23 mouse cellular contexts compared by ENCODE assay signal in genomic region chr3:119763772-119764171, GRCm38 (mm10). TPM values are rescaled to one million over a fixed set of nuclear protein-coding genes. Genes with fewer than 3 reads are reported as not detected.
A peak's percentile ranks its signal among the peaks of the same experiment; 100 is the strongest.
DNase-seq lines count a peak whose midpoint lies in the region; ATAC-seq and TF ChIP-seq lines count a peak whose summit lies in the region.
"Had no signal": no experiment of that assay in that cellular context is flagged by ENCODE, and none has a peak within 500 bp of the region (broad histone marks: within the 10 kb centered on the region; RNA-seq: fewer than 3 reads in every experiment).

No protein-coding gene starts in this region.

- H3K79me2 ChIP-seq in MEL (ENCODE audit: control insufficient read depth, insufficient read depth, low read length, poor library complexity) = peaks cover 28% of the 10 kb centered on the region

- intact Hi-C loops in left cerebral cortex, adult 2 months (cut with DNase I) = no loop called here

- ATAC-seq in common myeloid progenitor, adult 5-6 weeks (replicated peaks; ENCODE audit: low read depth, poor library complexity, severe bottlenecking) = peak; percentile 39; the same call in 1 of the 2 replicates
- ATAC-seq in megakaryocyte-erythroid progenitor cell, adult 5-6 weeks (replicated peaks; ENCODE audit: low FRiP score, low TSS enrichment, poor library complexity, severe bottlenecking) = peak; percentile 60; the same call in 1 of the 2 replicates
- ATAC-seq: activated CD4-positive, CD25-positive, alpha-beta regulatory T cell, adult 4 months; CD4-positive, CD25-positive, alpha-beta regulatory T cell, adult 4 months; forebrain, embryonic 13.5 days; forebrain, embryonic 15.5 days; forebrain, postnatal 0 days; Patski had no signal

- H3K9me3 ChIP-seq in MEL (replicated peaks; ENCODE audit: insufficient read depth, low read length) = no peaks in the 10 kb centered on the region
- H3K9me3 ChIP-seq: embryonic facial prominence, embryonic 10.5 days; embryonic facial prominence, embryonic 12.5 days; forebrain, embryonic 13.5 days; forebrain, embryonic 15.5 days had no signal

- no peak for TF ChIP-seq POLR2A in MEL (IDR thresholded peaks at IDR 0.05; ENCODE audit: control insufficient read depth in 1 of 2, insufficient read depth in 1 of 2, low read depth in 1 of 2, low read length in 2 of 2, poor library complexity in 1 of 2)

- H3K27ac ChIP-seq in MEL (ENCODE audit: control insufficient read depth, low read depth, low read length) = peak overlapping the region; percentile 57
- no peak overlapping the region for H3K27ac ChIP-seq in left cerebral cortex, adult 2 months
- H3K27ac ChIP-seq: embryonic facial prominence, embryonic 10.5 days; embryonic facial prominence, embryonic 12.5 days; forebrain, embryonic 13.5 days; forebrain, embryonic 15.5 days had no signal

- DNase-seq in MEL (ENCODE audit: low read depth, low spot score) = peak; percentile 81
- DNase-seq in urinary bladder, adult 18-20 months (ENCODE audit: low spot score in 2 of 2) = no peak
- no peak for DNase-seq in left cerebral cortex, adult 2 months (ENCODE audit: extremely low spot score in 1 of 2, low spot score in 2 of 2)
- DNase-seq: adrenal gland, adult 8-10 months; adrenal gland, postnatal 14 days; adrenal gland, postnatal 36 days; B cell, adult 2 months; cerebellum, adult 11-12 months; cerebellum, adult 2 months; cerebellum, adult 9-10 months; cerebellum, postnatal 10 days; cerebellum, postnatal 25 days; forebrain, postnatal 0 days had no signal

- TF ChIP-seq RAD21 in MEL (IDR thresholded peaks at IDR 0.05; ENCODE audit: low read depth, low read length) = no peak

- H3K9ac ChIP-seq in MEL (ENCODE audit: control insufficient read depth, low read depth, low read length, poor library complexity, severe bottlenecking) = peak overlapping the region; percentile 38; the same call in 1 of the 2 replicates
- H3K9ac ChIP-seq: embryonic facial prominence, embryonic 12.5 days; forebrain, embryonic 13.5 days; forebrain, embryonic 15.5 days; forebrain, postnatal 0 days had no signal

- H3K4me3 ChIP-seq in MEL (ENCODE audit: control insufficient read depth in 1 of 2, insufficient read depth in 1 of 2, low read depth in 2 of 2, low read length in 2 of 2) = peak overlapping the region in 1 of 2 experiments; percentile 50; a peak in 2 of 4 replicates
- H3K4me3 ChIP-seq in left cerebral cortex, adult 2 months = no peak overlapping the region
- H3K4me3 ChIP-seq: embryonic facial prominence, embryonic 10.5 days; embryonic facial prominence, embryonic 12.5 days; forebrain, embryonic 13.5 days; forebrain, embryonic 15.5 days had no signal

- peak; percentile 69 to 71 for TF ChIP-seq EP300 in MEL (IDR thresholded peaks at IDR 0.05; ENCODE audit: low read depth in 1 of 2, low read length in 2 of 2)

- peaks cover 3 to 21% of the 10 kb centered on the region in 2 experiments for H3K36me3 ChIP-seq in MEL (ENCODE audit: control insufficient read depth in 1 of 2, insufficient read depth in 2 of 2, low read length in 2 of 2)

- no peak for TF ChIP-seq CTCF in MEL (IDR thresholded peaks at IDR 0.05 in 2 of 3, conservative IDR thresholded peaks at IDR 0.05 in 1 of 3; ENCODE audit: control insufficient read depth in 1 of 3, insufficient read depth in 1 of 3, low read depth in 2 of 3, low read length in 3 of 3, poor library complexity in 1 of 3, severe bottlenecking in 1 of 3)
- TF ChIP-seq CTCF in left cerebral cortex, adult 2 months (IDR thresholded peaks at IDR 0.05) = no peak

- H3K4me1 ChIP-seq in MEL (ENCODE audit: control insufficient read depth in 1 of 2, insufficient read depth in 2 of 2, low read length in 2 of 2) = peaks cover 7 to 12% of the 10 kb centered on the region in 2 experiments
- H3K4me1 ChIP-seq: embryonic facial prominence, embryonic 10.5 days; embryonic facial prominence, embryonic 12.5 days had no signal

- no peaks in the 10 kb centered on the region for H3K27me3 ChIP-seq in MEL (ENCODE audit: control insufficient read depth in 1 of 2, insufficient read depth in 2 of 2, low read length in 2 of 2)
- H3K27me3 ChIP-seq: CH12.LX; embryonic facial prominence, embryonic 12.5 days; forebrain, embryonic 13.5 days; forebrain, embryonic 15.5 days; Patski had no signal

TF ChIP-seq in MEL, 35 proteins besides CTCF, POLR2A, EP300 and RAD21:
- TF ChIP-seq MYB (IDR thresholded peaks at IDR 0.05; ENCODE audit: low read depth, low read length) (peak; percentile 35; the same call in 1 of the 2 replicates), MEF2A (IDR thresholded peaks at IDR 0.05; ENCODE audit: extremely low read depth, insufficient replicate concordance, low read depth, low read length, poor library complexity, severe bottlenecking) (no peak), BHLHE40 (IDR thresholded peaks at IDR 0.05; ENCODE audit: borderline replicate concordance, low read depth, low read length) (0 out of 2 replicates have a peak, but pooled peaks have one; percentile 12), ETS1 (IDR thresholded peaks at IDR 0.05; ENCODE audit: low read depth, low read length) (peak; percentile 68), RCOR1 (IDR thresholded peaks at IDR 0.05; ENCODE audit: low read depth, low read length) (0 out of 2 replicates have a peak, but pooled peaks have one; percentile 58), MXI1 (IDR thresholded peaks at IDR 0.05; ENCODE audit: low read depth, low read length) (peak; percentile 85), TCF12 (IDR thresholded peaks at IDR 0.05; ENCODE audit: low read depth, low read length) (peak; percentile 39), MAFK (IDR thresholded peaks at IDR 0.05; ENCODE audit: borderline replicate concordance, low read depth, low read length) (0 out of 2 replicates have a peak, but pooled peaks have one; percentile 55), GABPA (IDR thresholded peaks at IDR 0.05; ENCODE audit: low read depth, low read length) (0 out of 2 replicates have a peak, but pooled peaks have one; percentile 24), SMC3 (IDR thresholded peaks at IDR 0.05; ENCODE audit: low read depth, low read length) (no peak), NRF1 (IDR thresholded peaks at IDR 0.05; ENCODE audit: insufficient read depth, low read depth, low read length, poor library complexity, severe bottlenecking) (no peak), USF1 (IDR thresholded peaks at IDR 0.05; ENCODE audit: low read depth, low read length) (no peak), ZMIZ1 (IDR thresholded peaks at IDR 0.05; ENCODE audit: low read depth, low read length) (no peak), JUND (IDR thresholded peaks at IDR 0.05; ENCODE audit: low read depth, low read length) (no peak), MAZ (IDR thresholded peaks at IDR 0.05; ENCODE audit: low read depth, low read length) (no peak), MYC (IDR thresholded peaks at IDR 0.05; ENCODE audit: low read depth, low read length) (peak; percentile 82; the same call in 1 of the 2 replicates), UBTF (IDR thresholded peaks at IDR 0.05; ENCODE audit: borderline replicate concordance, insufficient read depth, low read depth, low read length) (no peak), ZC3H11A (IDR thresholded peaks at IDR 0.05; ENCODE audit: low read depth, low read length) (no peak), USF2 (IDR thresholded peaks at IDR 0.05; ENCODE audit: borderline replicate concordance in 1 of 2, insufficient read depth in 1 of 2, low read depth in 1 of 2, low read length in 2 of 2) (no peak), HCFC1 (IDR thresholded peaks at IDR 0.05; ENCODE audit: low read depth, low read length) (no peak), TBP (IDR thresholded peaks at IDR 0.05; ENCODE audit: low read depth, low read length) (no peak), SIN3A (IDR thresholded peaks at IDR 0.05; ENCODE audit: low read length) (peak; percentile 70), CHD1 (IDR thresholded peaks at IDR 0.05; ENCODE audit: low read depth, low read length) (no peak; the same call in 1 of the 2 replicates), CHD2 (IDR thresholded peaks at IDR 0.05; ENCODE audit: low read length) (no peak), ZNF384 (IDR thresholded peaks at IDR 0.05; ENCODE audit: low read depth, low read length) (peak; percentile 79), NELFE (IDR thresholded peaks at IDR 0.05; ENCODE audit: low read depth, low read length) (no peak), TAL1 (IDR thresholded peaks at IDR 0.05; ENCODE audit: low read length) (no peak), POLR2AphosphoS5 (IDR thresholded peaks at IDR 0.05; ENCODE audit: borderline replicate concordance, low read depth, low read length) (no peak), ELF1 (IDR thresholded peaks at IDR 0.05; ENCODE audit: low read depth, low read length) (peak; percentile 64; the same call in 1 of the 2 replicates), GATA1 (IDR thresholded peaks at IDR 0.05; ENCODE audit: low read depth, low read length) (peak; percentile 73), ZKSCAN1 (IDR thresholded peaks at IDR 0.05; ENCODE audit: low read depth, low read length) (no peak), KAT2A (conservative IDR thresholded peaks at IDR 0.05; ENCODE audit: low read depth, low read length) (0 out of 2 replicates have a peak, but pooled peaks have one; percentile 17), MAX (IDR thresholded peaks at IDR 0.05; ENCODE audit: low read length) (peak; percentile 75), E2F4 (IDR thresholded peaks at IDR 0.05; ENCODE audit: borderline replicate concordance, low read depth, low read length) (no peak), POLR2AphosphoS2 (IDR thresholded peaks at IDR 0.05; ENCODE audit: low read length) (no peak)

RNA-seq across cellular contexts. Expression of gene Ptbp2, which starts 20.5 kb away (rescaled TPM):
- total RNA-seq in MEL (2012; rRNA removed) = 20.6 and 21.0 TPM in 2 replicates
- polyA plus RNA-seq in MEL (2012; ENCODE audit: insufficient read depth in 1 of 2, insufficient read length in 2 of 2, low read depth in 1 of 2, low replicate concordance in 2 of 2, missing spikeins in 1 of 2) = 10 to 100 TPM in 1 of 2 experiments, not detected in 1; 21.4 TPM
- total RNA-seq in common myeloid progenitor, adult 5-6 weeks (2017) = 72.9 and 92.8 TPM in 2 replicates
- 74.6 and 95.3 TPM in 2 replicates for total RNA-seq in megakaryocyte-erythroid progenitor cell, adult 5-6 weeks (2014; fragmentation: Nextera tagmentation)
- 44.7 and 47.3 TPM in 2 replicates for total RNA-seq in megakaryocyte-erythroid progenitor cell, adult 5-6 weeks (2017)
- 100 to 1,000 TPM; 104 to 116 TPM for total RNA-seq in left cerebral cortex, adult 2 months (2021)
